Mouse (Mus musculus): ENCODE measurements around the gene Speer4f1. TPM values are rescaled to one million over a fixed set of nuclear protein-coding genes. Genes with fewer than 3 reads are reported as not detected.
"Not testable (repeated sequence)": the region's sequence is repeated elsewhere in the genome, so short reads cannot be mapped to it uniquely, and the experiment has no call there.

Speer4f1 gene
- not detected in 2 replicates for polyA plus RNA-seq (2015; fragmentation: Nextera tagmentation; extraction: Ambion mirVana)

DNA sequence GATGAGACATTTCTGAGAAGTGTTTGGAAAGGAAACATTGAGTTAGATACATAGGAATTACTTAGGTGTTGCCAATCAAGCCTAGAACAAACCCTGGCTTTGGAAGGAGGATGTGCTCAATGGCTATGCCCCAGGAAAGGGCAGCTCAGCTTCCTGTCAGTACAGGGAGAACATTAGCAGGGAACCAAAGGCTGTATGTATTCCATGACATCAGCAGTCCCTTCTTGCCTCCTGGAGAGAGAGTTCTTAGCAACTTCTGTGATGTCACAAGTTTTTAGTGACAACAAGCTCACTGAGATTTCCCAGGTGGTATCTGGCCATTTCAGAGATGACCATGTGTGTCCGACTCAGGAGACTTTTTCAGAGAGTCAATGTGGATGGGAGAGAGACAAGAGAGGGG is at the start of gene Speer4f1:
TSS of gene Speer4f1 (plus strand) at position 301 of the 400 bp plus-strand sequence.
- H3K27ac ChIP-seq (replicated peaks); H3K9me3 ChIP-seq; H3K9ac ChIP-seq; H3K4me2 ChIP-seq; H3K27me3 ChIP-seq; ATAC-seq (ENCODE audit: low read depth); H3K4me3 ChIP-seq; H3K4me1 ChIP-seq (replicated peaks); H3K36me3 ChIP-seq: not testable (repeated sequence)
- WGBS, result 88% methylated on average over 1 of the region's 1 CpGs

DNA sequence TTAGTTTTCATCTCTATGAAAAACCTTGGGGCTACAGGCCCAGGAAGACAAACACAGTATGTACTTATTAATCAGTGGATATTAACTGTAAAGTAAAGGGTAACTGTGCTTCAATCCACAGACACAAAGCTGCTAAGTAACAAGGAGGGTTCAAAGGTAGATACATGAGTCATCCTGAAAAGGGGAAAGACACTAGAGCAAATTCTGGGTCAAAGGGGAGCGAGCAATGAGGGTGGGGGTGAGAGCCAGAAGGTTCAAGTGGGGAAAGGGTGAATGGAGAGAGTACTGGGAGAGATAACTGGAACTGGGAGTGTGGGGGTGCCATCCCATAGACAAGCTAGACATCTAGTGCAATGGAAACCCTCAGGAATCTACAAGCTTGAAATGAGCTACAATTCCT is 49.0 kb upstream of the Speer4f1 start:
- H3K27ac ChIP-seq (replicated peaks), result no peak overlapping the region
- no peak for ATAC-seq (ENCODE audit: low read depth)
- no peaks in the 10 kb centered on the region for H3K36me3 ChIP-seq
- no peak overlapping the region for H3K4me3 ChIP-seq
- H3K9ac ChIP-seq, result no peak overlapping the region
- no peaks in the 10 kb centered on the region for H3K27me3 ChIP-seq
- WGBS, result 94% methylated on average over 1 of the region's 1 CpGs
- H3K9me3 ChIP-seq, result no peaks in the 10 kb centered on the region
- no peak overlapping the region for H3K4me2 ChIP-seq
- no peaks in the 10 kb centered on the region for H3K4me1 ChIP-seq (replicated peaks)

DNA sequence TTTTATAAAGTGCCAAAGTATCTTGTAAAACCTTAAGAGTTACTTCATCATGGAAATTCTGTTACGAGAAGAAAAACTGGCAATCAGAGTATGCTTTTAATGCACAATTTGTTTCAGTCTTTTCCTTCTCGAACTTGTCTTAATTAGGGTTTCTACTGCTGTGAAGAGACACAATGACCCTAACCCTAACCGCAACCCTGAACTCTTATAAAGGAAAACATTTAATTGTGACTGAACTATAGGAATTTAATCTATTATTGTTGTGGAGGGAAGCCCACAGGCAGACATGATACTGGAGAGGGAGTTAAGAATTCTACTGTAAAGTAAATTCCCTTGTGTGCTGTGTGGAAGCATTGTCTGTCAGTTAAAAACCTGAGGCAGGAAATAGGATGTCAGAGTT is 41.2 kb upstream of the Speer4f1 start:
- no peak for ATAC-seq (ENCODE audit: low read depth)
- Histone ChIP-seq H3K4me3 (no peak overlapping the region), H3K36me3 (no peaks in the 10 kb centered on the region), H3K9me3 (no peaks in the 10 kb centered on the region), H3K27me3 (no peaks in the 10 kb centered on the region), H3K4me1 (replicated peaks) (peaks cover 5% of the 10 kb centered on the region; the same call in 1 of the 2 replicates), H3K4me2 (no peak overlapping the region), H3K9ac (no peak overlapping the region), H3K27ac (replicated peaks) (no peak overlapping the region)
- 77% methylated on average over 3 of the region's 3 CpGs for WGBS

DNA sequence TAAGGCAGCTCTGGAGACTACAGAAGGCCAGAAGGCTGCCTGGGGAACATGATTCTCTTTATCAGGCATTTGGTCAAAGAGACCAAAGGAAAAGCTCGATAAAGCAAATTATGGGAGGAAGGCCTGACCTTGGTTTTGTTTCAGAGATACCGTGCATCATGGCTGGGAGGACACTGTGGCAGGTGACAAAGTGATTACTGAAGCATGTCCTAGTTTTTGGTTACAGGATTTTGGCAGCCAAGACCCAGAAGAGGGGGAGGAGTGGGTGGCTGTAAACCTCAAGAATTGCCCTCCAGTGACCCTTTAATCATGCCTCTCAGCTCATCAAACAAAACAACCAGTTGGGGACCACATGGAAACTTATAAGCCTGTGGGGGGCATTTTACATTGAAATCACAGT is 39.7 kb upstream of the Speer4f1 start:
- no peaks in the 10 kb centered on the region for H3K9me3 ChIP-seq
- no peak overlapping the region for H3K4me3 ChIP-seq
- H3K36me3 ChIP-seq, result no peaks in the 10 kb centered on the region
- no peak overlapping the region for H3K27ac ChIP-seq (replicated peaks)
- H3K27me3 ChIP-seq, result no peaks in the 10 kb centered on the region
- peaks cover 5% of the 10 kb centered on the region; the same call in 1 of the 2 replicates for H3K4me1 ChIP-seq (replicated peaks)
- no peak overlapping the region for H3K4me2 ChIP-seq
- WGBS, result 5% methylated on average over 2 of the region's 2 CpGs
- ATAC-seq (ENCODE audit: low read depth), result no peak
- no peak overlapping the region for H3K9ac ChIP-seq

DNA sequence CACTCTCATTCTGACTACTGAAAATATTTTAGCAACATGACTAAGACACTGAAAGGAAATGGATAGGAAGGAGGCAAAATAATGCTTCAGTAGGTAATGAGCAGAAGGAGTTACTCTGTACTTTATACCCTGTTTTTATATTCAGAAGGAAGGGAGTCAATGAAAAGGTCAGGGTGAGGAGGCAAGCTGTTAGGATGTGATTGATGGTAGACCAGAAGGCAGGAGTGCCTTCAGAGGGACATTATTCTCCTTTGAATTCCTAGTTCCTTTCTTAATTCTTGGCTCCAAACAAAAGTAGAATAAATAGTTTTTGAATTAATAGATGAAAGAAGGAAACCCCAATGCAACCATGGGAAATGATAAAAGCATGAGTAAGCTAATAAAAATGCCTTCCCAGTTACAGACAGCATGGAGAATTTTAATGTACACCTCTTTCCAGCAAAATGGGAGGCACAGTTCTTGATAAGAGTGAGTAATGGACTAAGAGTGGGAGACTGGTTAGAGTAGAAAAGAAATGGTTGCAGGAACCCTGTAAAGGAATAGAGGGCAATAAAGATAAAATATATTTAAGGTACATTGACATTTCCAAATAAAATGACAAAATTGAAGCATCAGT is 36.3 kb upstream of the Speer4f1 start:
- H3K4me2 ChIP-seq, result no peak overlapping the region
- H3K9me3 ChIP-seq, result no peaks in the 10 kb centered on the region
- H3K27me3 ChIP-seq, result no peaks in the 10 kb centered on the region
- no peak overlapping the region for H3K9ac ChIP-seq
- no peak overlapping the region for H3K4me3 ChIP-seq
- peaks cover 5% of the 10 kb centered on the region; the same call in 1 of the 2 replicates for H3K4me1 ChIP-seq (replicated peaks)
- H3K27ac ChIP-seq (replicated peaks), result no peak overlapping the region
- H3K36me3 ChIP-seq, result no peaks in the 10 kb centered on the region
- ATAC-seq (ENCODE audit: low read depth), result no peak

DNA sequence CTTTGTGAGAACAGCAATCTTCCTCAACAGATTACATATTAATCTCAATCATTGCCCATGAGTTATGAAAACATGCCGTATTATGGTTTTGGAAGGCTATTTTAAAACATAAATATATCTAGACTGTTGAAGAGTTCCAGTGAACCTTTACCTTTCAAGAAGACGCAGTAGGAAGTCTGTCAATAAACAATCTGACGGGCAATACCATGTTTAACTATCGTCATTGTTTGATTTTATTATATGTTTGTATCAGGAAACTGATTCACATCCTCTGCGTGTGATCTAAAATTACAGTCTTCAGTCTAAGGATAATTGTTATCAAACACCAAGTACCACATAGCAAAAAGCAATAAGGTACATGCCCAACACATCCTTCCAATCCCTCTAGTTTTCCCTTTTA is 21.8 kb upstream of the Speer4f1 start:
- 93% methylated on average over 5 of the region's 5 CpGs for WGBS

DNA sequence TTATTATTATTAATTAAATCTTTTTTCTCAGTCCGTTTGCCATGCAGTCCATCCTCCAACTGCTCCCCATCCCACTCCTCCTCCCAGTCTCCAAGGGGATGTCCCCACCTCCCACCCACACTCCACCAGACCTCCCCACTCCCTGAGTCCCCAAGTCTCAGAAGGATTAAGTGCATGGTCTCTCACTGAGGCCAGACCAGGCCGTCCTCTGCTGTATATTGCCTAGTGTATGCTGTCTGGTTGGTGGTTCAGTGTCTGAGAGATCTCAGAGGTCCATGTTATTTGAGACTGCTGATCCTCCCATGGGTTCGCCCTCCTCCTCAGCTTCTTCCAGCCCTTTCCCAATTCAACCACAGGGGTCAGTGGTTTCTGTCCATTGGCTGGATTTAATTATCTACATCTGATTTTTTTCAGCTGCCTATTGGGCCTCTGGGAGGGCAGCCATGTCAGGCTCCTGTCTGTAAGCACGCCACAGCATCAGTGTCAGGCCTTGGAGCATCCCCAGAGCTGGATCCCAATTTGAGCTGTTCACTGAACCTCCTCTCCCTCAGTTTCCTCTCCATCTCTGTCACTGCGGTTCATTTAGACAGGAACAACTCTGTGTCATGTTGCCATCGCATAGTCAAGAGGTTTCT is 20.8 kb upstream of the Speer4f1 start:
- Histone ChIP-seq H3K27ac (replicated peaks) (no peak overlapping the region), H3K27me3 (no peaks in the 10 kb centered on the region), H3K9ac (no peak overlapping the region), H3K4me1 (replicated peaks) (no peaks in the 10 kb centered on the region), H3K36me3 (no peaks in the 10 kb centered on the region), H3K4me2 (no peak overlapping the region), H3K9me3 (no peaks in the 10 kb centered on the region), H3K4me3 (no peak overlapping the region)
- ATAC-seq (ENCODE audit: low read depth), result no peak
- 85% methylated on average over 6 of the region's 6 CpGs for WGBS

More for the DNA sequence above, 21.8 kb upstream of the Speer4f1 start:
- Histone ChIP-seq H3K9me3 (no peaks in the 10 kb centered on the region), H3K4me1 (replicated peaks) (no peaks in the 10 kb centered on the region), H3K4me2 (no peak overlapping the region), H3K36me3 (no peaks in the 10 kb centered on the region), H3K27ac (replicated peaks) (no peak overlapping the region), H3K27me3 (no peaks in the 10 kb centered on the region), H3K4me3 (no peak overlapping the region), H3K9ac (no peak overlapping the region)
- no peak for ATAC-seq (ENCODE audit: low read depth)

DNA sequence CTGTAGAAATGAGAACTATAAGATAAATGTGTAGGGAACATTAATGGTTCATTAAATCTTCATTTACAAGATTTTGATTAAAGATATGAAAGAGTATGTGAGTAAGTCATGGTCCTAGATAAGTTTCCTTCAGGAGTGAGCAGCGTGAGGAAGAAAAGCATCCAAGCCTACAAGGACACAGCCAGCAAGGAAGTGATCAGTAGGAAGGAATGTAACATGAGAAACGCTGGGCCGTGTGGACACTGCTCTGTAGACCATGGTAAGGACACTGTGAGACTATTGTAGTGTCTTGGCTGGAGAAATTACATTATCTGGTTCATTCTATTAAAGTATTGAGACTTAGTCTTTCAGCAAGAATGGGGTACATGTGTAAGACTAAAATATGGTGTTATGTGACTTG is 19.2 kb upstream of the Speer4f1 start:
- Histone ChIP-seq H3K4me2 (no peak overlapping the region), H3K4me3 (no peak overlapping the region), H3K9ac (no peak overlapping the region), H3K27me3 (no peaks in the 10 kb centered on the region), H3K4me1 (replicated peaks) (no peaks in the 10 kb centered on the region), H3K36me3 (no peaks in the 10 kb centered on the region), H3K27ac (replicated peaks) (no peak overlapping the region), H3K9me3 (no peaks in the 10 kb centered on the region)
- WGBS, result 78% methylated on average over 3 of the region's 3 CpGs
- no peak for ATAC-seq (ENCODE audit: low read depth)

DNA sequence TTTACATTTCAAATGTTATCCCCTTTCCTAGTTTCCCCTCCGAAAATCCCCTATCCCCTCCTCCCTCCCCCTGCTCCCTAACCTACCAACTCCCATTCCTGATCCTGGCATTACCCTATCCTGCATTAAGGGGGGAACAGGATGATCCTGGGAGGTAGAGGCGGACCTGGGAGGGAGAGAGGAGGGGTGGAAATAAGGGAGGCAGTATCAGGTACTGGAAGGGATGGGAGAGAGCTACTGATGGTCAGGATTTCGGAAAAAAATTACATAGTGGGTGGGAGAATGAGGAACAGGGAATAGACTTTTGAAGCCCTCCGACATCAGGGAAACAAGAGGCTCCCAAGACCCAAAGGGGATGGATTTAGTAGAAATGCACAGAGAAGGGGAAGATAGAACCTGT is 7.8 kb upstream of the Speer4f1 start:
- H3K4me3 ChIP-seq; H3K4me2 ChIP-seq; H3K9me3 ChIP-seq; H3K27ac ChIP-seq (replicated peaks); ATAC-seq (ENCODE audit: low read depth); H3K9ac ChIP-seq; H3K4me1 ChIP-seq (replicated peaks); H3K27me3 ChIP-seq; H3K36me3 ChIP-seq: not testable (repeated sequence)
- WGBS, result 71% methylated on average over 4 of the region's 4 CpGs

DNA sequence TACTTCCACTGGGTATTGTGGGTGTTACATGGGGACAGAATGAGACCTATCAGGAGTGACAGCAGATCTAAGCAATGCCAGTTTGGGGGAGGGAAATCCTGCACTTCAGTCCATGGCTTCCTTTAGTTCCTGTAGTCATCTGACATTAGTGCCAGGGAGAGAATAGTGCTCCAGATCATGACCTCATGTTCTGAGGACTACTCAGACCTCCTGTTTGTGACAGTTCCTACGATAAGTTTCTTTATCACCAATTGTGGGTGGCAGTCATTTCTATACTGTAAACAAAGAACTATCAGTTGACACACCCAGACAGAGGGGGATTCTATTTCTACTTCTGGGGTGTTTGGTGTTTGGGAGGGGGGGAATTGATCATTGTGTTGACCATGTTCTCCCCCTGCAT is 578 bp downstream of the Speer4f1 start:
- Histone ChIP-seq H3K4me3 (no peak overlapping the region), H3K27me3 (no peaks in the 10 kb centered on the region), H3K4me1 (replicated peaks) (no peaks in the 10 kb centered on the region), H3K9me3 (no peaks in the 10 kb centered on the region), H3K36me3 (no peaks in the 10 kb centered on the region), H3K9ac (no peak overlapping the region), H3K27ac (replicated peaks) (no peak overlapping the region), H3K4me2 (no peak overlapping the region)
- ATAC-seq (ENCODE audit: low read depth), result no peak
- 75% methylated on average over 1 of the region's 1 CpGs for WGBS

DNA sequence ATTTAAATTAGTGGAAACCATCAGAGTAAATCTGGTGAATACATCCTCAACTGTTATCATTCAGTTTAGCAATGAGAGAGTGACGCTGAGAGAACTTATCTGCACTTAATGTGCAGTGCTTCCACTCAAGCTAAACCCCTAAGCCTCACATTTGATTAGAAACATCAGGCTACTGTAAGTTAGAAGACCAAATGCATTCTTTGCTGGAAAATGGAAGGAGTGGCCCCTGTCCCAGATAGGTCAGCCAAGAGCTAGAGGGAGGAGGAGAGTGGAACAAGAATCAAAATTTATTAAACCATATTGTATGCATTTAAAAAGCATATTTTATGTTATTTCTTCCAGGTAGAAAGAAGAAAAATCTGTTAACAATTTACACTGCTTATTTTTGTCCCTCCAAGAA is 14.0 kb downstream of the Speer4f1 start:
- Histone ChIP-seq H3K27ac (replicated peaks) (no peak overlapping the region), H3K4me3 (no peak overlapping the region), H3K9ac (no peak overlapping the region), H3K4me2 (no peak overlapping the region), H3K4me1 (replicated peaks) (no peaks in the 10 kb centered on the region), H3K9me3 (no peaks in the 10 kb centered on the region), H3K36me3 (no peaks in the 10 kb centered on the region), H3K27me3 (no peaks in the 10 kb centered on the region)
- WGBS, result 95% methylated on average over 1 of the region's 1 CpGs
- ATAC-seq (ENCODE audit: low read depth), result no peak

DNA sequence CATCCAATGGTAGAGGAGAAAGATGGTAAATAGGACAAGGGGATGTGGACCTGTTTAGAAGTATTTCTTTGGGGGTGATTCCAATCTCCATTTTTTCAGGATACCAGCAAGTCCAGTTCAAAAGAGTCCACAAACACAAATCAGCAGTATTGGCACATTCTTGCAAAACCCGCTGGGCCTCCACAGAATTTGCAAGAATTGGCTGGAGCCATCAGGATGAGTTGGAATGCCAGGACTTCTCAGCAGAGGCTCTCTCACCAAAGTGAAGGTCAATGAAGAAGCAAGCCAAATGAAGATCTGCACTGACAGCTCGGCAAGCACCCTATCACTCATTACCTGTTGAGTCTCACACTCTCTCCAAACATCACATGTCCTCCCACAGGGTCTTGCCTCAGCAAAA is 19.7 kb downstream of the Speer4f1 start:
- 90% methylated on average over 2 of the region's 2 CpGs for WGBS
- peaks cover 8% of the 10 kb centered on the region; the same call in 1 of the 2 replicates for H3K4me1 ChIP-seq (replicated peaks)
- no peaks in the 10 kb centered on the region for H3K27me3 ChIP-seq
- no peaks in the 10 kb centered on the region for H3K9me3 ChIP-seq
- ATAC-seq (ENCODE audit: low read depth), result no peak
- H3K36me3 ChIP-seq, result no peaks in the 10 kb centered on the region
- H3K4me2 ChIP-seq, result no peak overlapping the region
- no peak overlapping the region for H3K4me3 ChIP-seq
- H3K9ac ChIP-seq, result no peak overlapping the region
- no peak overlapping the region for H3K27ac ChIP-seq (replicated peaks)

DNA sequence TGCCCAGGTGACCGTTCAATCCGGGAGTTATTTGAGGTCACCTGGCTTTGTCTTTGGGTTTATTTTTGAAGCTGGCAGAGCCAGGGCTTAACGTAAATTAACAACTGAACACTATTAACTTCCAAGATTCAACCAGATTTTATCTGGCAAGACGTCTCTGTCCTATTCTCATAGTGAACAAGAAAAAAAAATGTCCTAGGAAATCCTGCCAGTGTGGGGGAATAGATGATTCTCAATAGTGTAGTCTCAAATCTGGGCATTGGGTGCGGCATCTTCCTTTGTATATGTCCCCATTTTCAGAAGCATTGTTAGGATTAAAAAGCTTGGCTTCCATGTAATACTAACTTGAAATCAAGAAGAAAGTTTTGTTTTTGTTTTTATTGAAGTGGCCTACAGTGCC is 20.8 kb downstream of the Speer4f1 start:
- H3K27ac ChIP-seq (replicated peaks), result no peak overlapping the region
- H3K4me3 ChIP-seq, result no peak overlapping the region
- no peak overlapping the region for H3K4me2 ChIP-seq
- no peaks in the 10 kb centered on the region for H3K27me3 ChIP-seq
- no peaks in the 10 kb centered on the region for H3K36me3 ChIP-seq
- H3K9ac ChIP-seq, result no peak overlapping the region
- peaks cover 16% of the 10 kb centered on the region for H3K4me1 ChIP-seq (replicated peaks)
- WGBS, result 91% methylated on average over 5 of the region's 5 CpGs
- no peak for ATAC-seq (ENCODE audit: low read depth)
- H3K9me3 ChIP-seq, result no peaks in the 10 kb centered on the region

All from neural tube, embryonic 13.5 days (tissue).